Mouse (Mus musculus): ENCODE measurements around the gene Lias. TPM values are rescaled to one million over a fixed set of nuclear protein-coding genes. Genes with fewer than 3 reads are reported as not detected.

The Lias gene
- polyA plus RNA-seq, 1 experiment from 2014 or later: 48.6 TPM

DNA sequence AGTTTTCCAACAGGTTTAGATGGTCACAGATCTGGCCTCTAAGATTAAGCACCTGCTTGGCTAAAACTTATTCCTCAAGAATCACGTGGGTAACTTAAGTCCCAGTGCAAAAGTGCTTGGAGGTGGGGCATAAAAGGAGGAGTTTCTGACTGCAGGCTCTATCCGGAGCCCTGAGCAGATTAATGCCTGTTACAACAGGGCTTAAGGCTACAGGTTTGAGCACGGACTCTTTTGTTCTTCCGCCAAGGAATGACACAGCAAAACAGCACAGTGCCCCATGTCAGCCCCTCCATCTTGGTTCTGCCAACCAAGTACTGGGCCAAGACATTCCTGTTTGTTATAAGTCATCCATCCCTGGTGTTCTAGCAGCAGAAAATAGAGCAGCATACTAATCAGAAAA, 37.0 kb downstream of the Lias start:
- 0 out of 2 replicates have a peak, but pooled peaks cover 3% of the 10 kb centered on the region for H3K36me3 ChIP-seq
- DNase-seq (no peak), ATAC-seq (ENCODE audit: low read depth) (no peak)
- no peaks in the 10 kb centered on the region for H3K27me3 ChIP-seq
- H3K27ac ChIP-seq: no peak overlapping the region
- H3K9me3 ChIP-seq (replicated peaks): no peaks in the 10 kb centered on the region
- no peak overlapping the region for H3K4me2 ChIP-seq
- H3K4me1 ChIP-seq (replicated peaks): peaks cover 12% of the 10 kb centered on the region; the same call in 1 of the 2 replicates
- no peak overlapping the region for H3K4me3 ChIP-seq (replicated peaks)
- H3K9ac ChIP-seq: no peak overlapping the region
- WGBS (ENCODE audit: insufficient replicate concordance): 36% methylated on average over 4 of the region's 4 CpGs

GRCm38 (mm10) chr5:65429441-65429840, 38.1 kb downstream of the Lias start:
- no peak overlapping the region for H3K9ac ChIP-seq
- ATAC-seq (ENCODE audit: low read depth) (no peak), DNase-seq (no peak)
- H3K4me3 ChIP-seq (replicated peaks): no peak overlapping the region
- 71% methylated on average over 5 of the region's 5 CpGs for WGBS (ENCODE audit: insufficient replicate concordance)
- H3K9me3 ChIP-seq (replicated peaks): no peaks in the 10 kb centered on the region
- H3K36me3 ChIP-seq: 0 out of 2 replicates have a peak, but pooled peaks cover 3% of the 10 kb centered on the region
- peaks cover 9% of the 10 kb centered on the region for H3K4me1 ChIP-seq (replicated peaks)
- no peak overlapping the region for H3K4me2 ChIP-seq
- H3K27ac ChIP-seq: no peak overlapping the region
- H3K27me3 ChIP-seq: no peaks in the 10 kb centered on the region

GRCm38 (mm10) chr5:65434471-65435362, 43.4 kb downstream of the Lias start:
- ATAC-seq (ENCODE audit: low read depth) (no peak), DNase-seq (no peak)
- H3K9ac ChIP-seq: peak overlapping the region; percentile 85
- peaks cover 20% of the 10 kb centered on the region for H3K4me1 ChIP-seq (replicated peaks)
- peak overlapping the region; percentile 91 for H3K4me2 ChIP-seq
- H3K9me3 ChIP-seq (replicated peaks): no peaks in the 10 kb centered on the region
- no peaks in the 10 kb centered on the region for H3K27me3 ChIP-seq
- 0 out of 2 replicates have a peak, but pooled peaks cover 3% of the 10 kb centered on the region for H3K36me3 ChIP-seq
- WGBS (ENCODE audit: insufficient replicate concordance): 27% methylated on average over 15 of the region's 15 CpGs
- H3K4me3 ChIP-seq (replicated peaks): peak overlapping the region; percentile 83
- peak overlapping the region; percentile 67; the same call in 1 of the 2 replicates for H3K27ac ChIP-seq

DNA sequence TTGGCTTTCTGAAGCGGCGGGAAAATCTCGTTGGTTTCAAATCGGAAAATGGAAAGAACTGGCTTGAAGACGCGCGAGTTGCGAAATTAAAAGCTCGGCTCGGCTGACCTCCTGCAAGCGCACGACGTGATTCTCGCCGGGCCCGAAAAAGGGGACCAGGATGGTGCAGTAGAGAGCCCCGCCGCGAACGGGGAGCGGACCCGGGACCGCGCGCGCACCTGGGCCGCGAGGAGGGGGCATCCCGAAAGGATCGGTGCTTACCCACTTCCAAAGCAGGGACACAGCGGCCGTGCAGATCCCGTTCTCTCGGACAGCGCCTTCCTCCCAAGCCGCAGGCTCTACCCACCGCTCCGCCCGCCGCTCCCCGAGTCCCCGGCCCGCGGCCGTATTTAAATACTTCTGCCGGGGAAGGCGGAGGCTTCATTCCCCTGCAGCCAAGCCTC, 44.1 kb downstream of the Lias start:
- DNase-seq: no peak

GRCm38 (mm10) chr5:65435806-65436561, 44.7 kb downstream of the Lias start, which contains the start of gene Ugdh:
Gene Ugdh, minus strand, starts transcription at chr5:65435949.
- peak; percentile 98 for DNase-seq
- H3K4me2 ChIP-seq: peak within 1 kb of the TSS; percentile 91
- H3K4me3 ChIP-seq (replicated peaks): peak within 1 kb of the TSS; percentile 83
- 0 out of 2 replicates have a peak, but pooled peaks cover 2% of the 10 kb centered on the region for H3K36me3 ChIP-seq
- H3K27ac ChIP-seq: peak within 1 kb of the TSS; percentile 78
- H3K9me3 ChIP-seq (replicated peaks): no peaks in the 10 kb centered on the region
- peaks cover 20% of the 10 kb centered on the region for H3K4me1 ChIP-seq (replicated peaks)
- WGBS (ENCODE audit: insufficient replicate concordance): under 1% methylated on average over 51 of the region's 51 CpGs
- peak within 1 kb of the TSS; percentile 85 for H3K9ac ChIP-seq
- peak; percentile 98 for ATAC-seq (ENCODE audit: low read depth)
- H3K27me3 ChIP-seq: no peaks in the 10 kb centered on the region

More for the DNA sequence above, 44.1 kb downstream of the Lias start:
- H3K9ac ChIP-seq: peak overlapping the region; percentile 85
- H3K27me3 ChIP-seq: no peaks in the 10 kb centered on the region
- no peak for ATAC-seq (ENCODE audit: low read depth)
- H3K9me3 ChIP-seq (replicated peaks): no peaks in the 10 kb centered on the region
- H3K4me3 ChIP-seq (replicated peaks): peak overlapping the region; percentile 83
- 0 out of 2 replicates have a peak, but pooled peaks cover 3% of the 10 kb centered on the region for H3K36me3 ChIP-seq
- WGBS (ENCODE audit: insufficient replicate concordance): under 1% methylated on average over 46 of the region's 47 CpGs
- peak overlapping the region; percentile 91 for H3K4me2 ChIP-seq
- H3K4me1 ChIP-seq (replicated peaks): peaks cover 20% of the 10 kb centered on the region
- peak overlapping the region; percentile 67; the same call in 1 of the 2 replicates for H3K27ac ChIP-seq

GRCm38 (mm10) chr5:65438041-65438440, 46.7 kb downstream of the Lias start:
- ATAC-seq (ENCODE audit: low read depth) (no peak), DNase-seq (no peak)
- H3K9me3 ChIP-seq (replicated peaks): no peaks in the 10 kb centered on the region

GRCm38 (mm10) chr5:65444981-65445380, 53.7 kb downstream of the Lias start:
- no peak for ATAC-seq (ENCODE audit: low read depth)
- Histone ChIP-seq H3K36me3 (0 out of 2 replicates have a peak, but pooled peaks cover 4% of the 10 kb centered on the region), H3K4me3 (replicated peaks) (no peak overlapping the region), H3K27ac (no peak overlapping the region), H3K4me1 (replicated peaks) (peaks cover 7% of the 10 kb centered on the region), H3K4me2 (no peak overlapping the region), H3K9ac (no peak overlapping the region), H3K9me3 (replicated peaks) (no peaks in the 10 kb centered on the region), H3K27me3 (no peaks in the 10 kb centered on the region)
- 46% methylated on average over 3 of the region's 6 CpGs for WGBS (ENCODE audit: insufficient replicate concordance)
- DNase-seq: no peak

More at GRCm38 (mm10) chr5:65438041-65438440, 46.7 kb downstream of the Lias start:
- no peaks in the 10 kb centered on the region for H3K27me3 ChIP-seq
- H3K4me2 ChIP-seq: no peak overlapping the region
- no peak overlapping the region for H3K9ac ChIP-seq
- H3K36me3 ChIP-seq: no peaks in the 10 kb centered on the region
- H3K4me3 ChIP-seq (replicated peaks): no peak overlapping the region
- H3K4me1 ChIP-seq (replicated peaks): peaks cover 20% of the 10 kb centered on the region
- no peak overlapping the region for H3K27ac ChIP-seq

GRCm38 (mm10) chr5:65446756-65447155, 55.5 kb downstream of the Lias start:
- Histone ChIP-seq H3K4me3 (replicated peaks) (no peak overlapping the region), H3K27ac (no peak overlapping the region), H3K4me2 (no peak overlapping the region), H3K4me1 (replicated peaks) (peaks cover 7% of the 10 kb centered on the region), H3K9ac (no peak overlapping the region), H3K27me3 (no peaks in the 10 kb centered on the region), H3K36me3 (0 out of 2 replicates have a peak, but pooled peaks cover 4% of the 10 kb centered on the region), H3K9me3 (replicated peaks) (no peaks in the 10 kb centered on the region)
- ATAC-seq (ENCODE audit: low read depth) (no peak), DNase-seq (no peak)
- 62% methylated on average over 2 of the region's 2 CpGs for WGBS (ENCODE audit: insufficient replicate concordance)

DNA sequence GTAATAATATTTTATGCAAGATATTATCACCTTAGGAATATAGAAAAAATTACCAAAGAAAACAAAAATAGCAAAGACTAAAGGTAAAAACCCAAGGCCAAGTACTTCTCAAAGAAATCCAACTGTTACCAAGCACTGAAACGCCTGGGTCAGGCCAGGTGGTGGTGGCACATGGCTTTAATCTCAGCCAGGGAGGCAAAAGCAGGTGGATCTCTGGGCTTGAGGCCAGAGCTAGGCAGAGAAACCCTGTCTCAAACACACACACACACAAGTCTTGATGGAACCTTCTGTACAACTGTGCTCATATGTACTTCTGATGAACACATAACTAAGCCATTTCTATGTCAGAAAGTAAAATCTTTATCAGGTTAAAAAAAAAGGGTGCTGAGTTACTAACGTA, 56.5 kb downstream of the Lias start:
- H3K9ac ChIP-seq: no peak overlapping the region
- no peaks in the 10 kb centered on the region for H3K27me3 ChIP-seq
- H3K36me3 ChIP-seq: 0 out of 2 replicates have a peak, but pooled peaks cover 4% of the 10 kb centered on the region
- H3K4me2 ChIP-seq: no peak overlapping the region
- H3K4me1 ChIP-seq (replicated peaks): peaks cover 7% of the 10 kb centered on the region
- no peaks in the 10 kb centered on the region for H3K9me3 ChIP-seq (replicated peaks)
- DNase-seq (no peak), ATAC-seq (ENCODE audit: low read depth) (no peak)
- 57% methylated on average over 2 of the region's 2 CpGs for WGBS (ENCODE audit: insufficient replicate concordance)
- no peak overlapping the region for H3K4me3 ChIP-seq (replicated peaks)
- H3K27ac ChIP-seq: no peak overlapping the region

- WGBS (ENCODE audit: insufficient replicate concordance): 62% methylated on average over 4 of the region's 4 CpGs
- Histone ChIP-seq H3K36me3 (0 out of 2 replicates have a peak, but pooled peaks cover 7% of the 10 kb centered on the region), H3K4me2 (no peak overlapping the region), H3K4me1 (replicated peaks) (peaks cover 4% of the 10 kb centered on the region; the same call in 1 of the 2 replicates), H3K27me3 (no peaks in the 10 kb centered on the region), H3K4me3 (replicated peaks) (no peak overlapping the region), H3K27ac (no peak overlapping the region), H3K9me3 (replicated peaks) (no peaks in the 10 kb centered on the region), H3K9ac (no peak overlapping the region)
- DNase-seq (no peak), ATAC-seq (ENCODE audit: low read depth) (no peak)
Measured at GRCm38 (mm10) chr5:65448941-65449340, 57.6 kb downstream of the Lias start.

GRCm38 (mm10) chr5:65454771-65455170, 63.5 kb downstream of the Lias start:
- Histone ChIP-seq H3K4me1 (replicated peaks) (no peaks in the 10 kb centered on the region), H3K9ac (no peak overlapping the region), H3K27ac (no peak overlapping the region), H3K4me2 (no peak overlapping the region), H3K27me3 (no peaks in the 10 kb centered on the region), H3K4me3 (replicated peaks) (no peak overlapping the region), H3K9me3 (replicated peaks) (no peaks in the 10 kb centered on the region), H3K36me3 (0 out of 2 replicates have a peak, but pooled peaks cover 2% of the 10 kb centered on the region)
- 36% methylated on average over 5 of the region's 5 CpGs for WGBS (ENCODE audit: insufficient replicate concordance)
- ATAC-seq (ENCODE audit: low read depth) (no peak), DNase-seq (no peak)

All from liver, embryonic 13.5 days (tissue).